Comparison of ENCODE assay signal across 11 mouse cellular contexts in genomic region chr5:31984369-31984961, GRCm38 (mm10).
DNase-seq lines count a peak whose midpoint lies in the region; ATAC-seq and TF ChIP-seq lines count a peak whose summit lies in the region.
"Had no signal": no experiment of that assay in that cellular context is flagged by ENCODE, and none has a peak within 500 bp of the region (broad histone marks: within the 10 kb centered on the region; RNA-seq: fewer than 3 reads in every experiment).

No protein-coding gene starts in this region.

- 76% methylated on average over 13 of the region's 13 CpGs for WGBS in heart, embryonic 11.5 days (ENCODE audit: insufficient replicate concordance)
- WGBS in olfactory bulb, adult 2 months: 49% methylated on average over 13 of the region's 13 CpGs
- 91% methylated on average over 13 of the region's 13 CpGs for WGBS in hindbrain, embryonic 10.5 days

- intact Hi-C loops in heart, postnatal 14 days (cut with DNase I): no loop called here

- no peaks in the 10 kb centered on the region for H3K27me3 ChIP-seq in heart, embryonic 11.5 days (ENCODE audit: control insufficient read depth, insufficient read depth, low read length)
- H3K27me3 ChIP-seq in hindbrain, embryonic 10.5 days (ENCODE audit: insufficient read depth, poor library complexity, severe bottlenecking): no peaks in the 10 kb centered on the region
- H3K27me3 ChIP-seq: hindbrain, embryonic 15.5 days; liver, embryonic 13.5 days; Patski had no signal

- H3K9ac ChIP-seq in heart, embryonic 11.5 days (ENCODE audit: low read depth, low read length): no peak overlapping the region
- H3K9ac ChIP-seq: hindbrain, embryonic 15.5 days; liver, embryonic 13.5 days had no signal

- TF ChIP-seq POLR2A in olfactory bulb, adult 2 months (IDR thresholded peaks at IDR 0.05; ENCODE audit: insufficient read depth, low read depth, low read length): no peak

- peaks cover 3% of the 10 kb centered on the region; the same call in 1 of the 2 replicates for H3K4me1 ChIP-seq in heart, embryonic 11.5 days (ENCODE audit: control insufficient read depth, insufficient read depth, low read length)
- peaks cover 3% of the 10 kb centered on the region; the same call in 1 of the 2 replicates for H3K4me1 ChIP-seq in olfactory bulb, adult 2 months (ENCODE audit: control insufficient read depth, insufficient read depth, low read length)
- H3K4me1 ChIP-seq in hindbrain, embryonic 10.5 days (replicated peaks): no peaks in the 10 kb centered on the region
- H3K4me1 ChIP-seq: hindbrain, embryonic 15.5 days; liver, embryonic 13.5 days had no signal

- no peak for TF ChIP-seq CTCF in olfactory bulb, adult 2 months (IDR thresholded peaks at IDR 0.05; ENCODE audit: insufficient read depth, low read depth, low read length)

- peak; percentile 14 to 25 for DNase-seq in heart, postnatal 14 days
- DNase-seq in adrenal gland, postnatal 36 days: peak; percentile 31 to 47
- DNase-seq in gastrocnemius, postnatal 25 days: peak; percentile 41
- no peak for DNase-seq in ovary, postnatal 36 days (ENCODE audit: low spot score)
- no peak for DNase-seq in hindbrain, embryonic 10.5 days (ENCODE audit: low spot score)
- DNase-seq: liver, embryonic 13.5 days had no signal

- no peaks in the 10 kb centered on the region for H3K36me3 ChIP-seq in heart, embryonic 11.5 days (ENCODE audit: control insufficient read depth, insufficient read depth, low read length)
- no peaks in the 10 kb centered on the region for H3K36me3 ChIP-seq in hindbrain, embryonic 10.5 days
- H3K36me3 ChIP-seq: hindbrain, embryonic 15.5 days; liver, embryonic 13.5 days had no signal

- no peak overlapping the region for H3K4me3 ChIP-seq in heart, embryonic 11.5 days (ENCODE audit: low read depth, low read length)
- no peak overlapping the region for H3K4me3 ChIP-seq in olfactory bulb, adult 2 months (ENCODE audit: insufficient read depth, low read depth, low read length)
- no peak overlapping the region for H3K4me3 ChIP-seq in hindbrain, embryonic 10.5 days
- H3K4me3 ChIP-seq: hindbrain, embryonic 15.5 days; liver, embryonic 13.5 days had no signal

- H3K4me2 ChIP-seq in heart, embryonic 11.5 days: no peak overlapping the region
- H3K4me2 ChIP-seq: hindbrain, embryonic 15.5 days; liver, embryonic 13.5 days had no signal

- H3K27ac ChIP-seq in heart, embryonic 11.5 days (ENCODE audit: low read depth, low read length): no peak overlapping the region
- peak overlapping the region; percentile 70 for H3K27ac ChIP-seq in olfactory bulb, adult 2 months (ENCODE audit: insufficient read depth, low read depth, low read length)
- no peak overlapping the region for H3K27ac ChIP-seq in hindbrain, embryonic 10.5 days
- H3K27ac ChIP-seq: hindbrain, embryonic 15.5 days; liver, embryonic 13.5 days had no signal

- H3K9me3 ChIP-seq in heart, embryonic 11.5 days (replicated peaks; ENCODE audit: control insufficient read depth, low read length): no peaks in the 10 kb centered on the region
- no peaks in the 10 kb centered on the region for H3K9me3 ChIP-seq in hindbrain, embryonic 10.5 days
- H3K9me3 ChIP-seq: hindbrain, embryonic 15.5 days; liver, embryonic 13.5 days had no signal

- ATAC-seq in heart, embryonic 11.5 days (replicated peaks; ENCODE audit: insufficient number of reproducible peaks, low FRiP score, low TSS enrichment): no peak
- no peak for ATAC-seq in erythroid progenitor cell, adult 5-6 weeks (replicated peaks; ENCODE audit: low FRiP score, poor library complexity, severe bottlenecking)
- ATAC-seq: Patski had no signal

Comparison
In these comparisons a context has a peak if more than half of its experiments do, and no peak if none do; other contexts are left out.
1. DNase-seq: peak in heart, postnatal 14 days (2 of 2), adrenal gland, postnatal 36 days (2 of 2) and gastrocnemius, postnatal 25 days (single experiment); none in ovary, postnatal 36 days (single experiment) and hindbrain, embryonic 10.5 days (single experiment).